Comparison of ENCODE assay signal across 7 mouse cellular contexts in genomic region chr12:53248796-53249195, GRCm38 (mm10). TPM values are rescaled to one million over a fixed set of nuclear protein-coding genes. Genes with fewer than 3 reads are reported as not detected.
DNase-seq lines count a peak whose midpoint lies in the region; ATAC-seq and TF ChIP-seq lines count a peak whose summit lies in the region.

No protein-coding gene starts in this region.

- peak overlapping the region; percentile 88 for H3K27ac ChIP-seq in layer of hippocampus, adult 2 months
- H3K27ac ChIP-seq in forebrain, embryonic 16.5 days (ENCODE audit: low read length), result peak overlapping the region; percentile 85
- no peak overlapping the region for H3K27ac ChIP-seq in liver, embryonic 13.5 days

- no peak for DNase-seq in layer of hippocampus, adult 2 months (ENCODE audit: low spot score in 2 of 2)
- no peak for DNase-seq in layer of hippocampus, adult 11-12 months (ENCODE audit: low spot score)
- DNase-seq in cerebellum, postnatal 14 days, result peak; percentile 15 to 16
- DNase-seq in liver, embryonic 13.5 days, result no peak
- peak; percentile 40 for DNase-seq in testis, postnatal 10 days (ENCODE audit: low spot score)

- no peak for ATAC-seq in forebrain, embryonic 16.5 days
- ATAC-seq in liver, embryonic 13.5 days (ENCODE audit: low read depth), result no peak
- ATAC-seq in erythroblast, adult 5-6 weeks (replicated peaks; ENCODE audit: low FRiP score, poor library complexity, severe bottlenecking), result no peak

- TF ChIP-seq CTCF in layer of hippocampus, adult 2 months (conservative IDR thresholded peaks at IDR 0.05), result no peak

- H3K36me3 ChIP-seq in forebrain, embryonic 16.5 days (ENCODE audit: control insufficient read depth, insufficient read depth), result no peaks in the 10 kb centered on the region
- no peaks in the 10 kb centered on the region for H3K36me3 ChIP-seq in liver, embryonic 13.5 days

- H3K9me3 ChIP-seq in forebrain, embryonic 16.5 days (ENCODE audit: control insufficient read depth, low read length), result no peaks in the 10 kb centered on the region
- H3K9me3 ChIP-seq in liver, embryonic 13.5 days (replicated peaks), result no peaks in the 10 kb centered on the region

- H3K4me1 ChIP-seq in forebrain, embryonic 16.5 days (replicated peaks; ENCODE audit: control insufficient read depth, insufficient read depth, low read length), result peaks cover 36% of the 10 kb centered on the region
- no peaks in the 10 kb centered on the region for H3K4me1 ChIP-seq in liver, embryonic 13.5 days (replicated peaks)

- peak overlapping the region; percentile 95 for H3K4me2 ChIP-seq in forebrain, embryonic 16.5 days (ENCODE audit: low read length)
- H3K4me2 ChIP-seq in liver, embryonic 13.5 days, result peak overlapping the region; percentile 50

- peak overlapping the region; percentile 57 for H3K4me3 ChIP-seq in layer of hippocampus, adult 2 months
- H3K4me3 ChIP-seq in forebrain, embryonic 16.5 days (replicated peaks; ENCODE audit: low read length), result peak overlapping the region; percentile 84
- H3K4me3 ChIP-seq in liver, embryonic 13.5 days (replicated peaks), result peak overlapping the region; percentile 43

- under 1% methylated on average over 15 of the region's 15 CpGs for WGBS in forebrain, embryonic 16.5 days
- WGBS in liver, embryonic 13.5 days (ENCODE audit: insufficient replicate concordance), result 1% methylated on average over 15 of the region's 15 CpGs

- no peaks in the 10 kb centered on the region for H3K27me3 ChIP-seq in forebrain, embryonic 16.5 days (replicated peaks; ENCODE audit: control insufficient read depth, insufficient read depth, low read length)
- peaks cover 91% of the 10 kb centered on the region for H3K27me3 ChIP-seq in liver, embryonic 13.5 days

- H3K9ac ChIP-seq in forebrain, embryonic 16.5 days (replicated peaks; ENCODE audit: low read depth, low read length), result peak overlapping the region; percentile 82
- H3K9ac ChIP-seq in liver, embryonic 13.5 days, result no peak overlapping the region

RNA-seq across cellular contexts. Expression of gene Npas3, which starts 0.3 kb away (rescaled TPM):
- 10 to 100 TPM; 22.9 to 29.1 TPM for total RNA-seq in layer of hippocampus, adult 2 months (2021)
- polyA plus RNA-seq in forebrain, embryonic 16.5 days (2015; fragmentation: Nextera tagmentation; extraction: Ambion mirVana), result 17.7 and 17.9 TPM in 2 replicates
- 0.15 and 0.16 TPM in 2 replicates for polyA plus RNA-seq in liver, embryonic 13.5 days (2015; fragmentation: Nextera tagmentation; extraction: Ambion mirVana)
- total RNA-seq in erythroblast, adult 5-6 weeks (2015; ENCODE audit: low replicate concordance), result not detected in 2 replicates
- total RNA-seq in erythroblast, adult 5-6 weeks (2017; ENCODE audit: low replicate concordance), result not detected in 2 replicates

Comparison
In these comparisons a context has a peak if more than half of its experiments do, and no peak if none do; other contexts are left out.
1. DNase-seq: peak in cerebellum, postnatal 14 days (2 of 2) and testis, postnatal 10 days (single experiment); none in layer of hippocampus, adult 2 months (0 of 2), layer of hippocampus, adult 11-12 months (single experiment) and liver, embryonic 13.5 days (single experiment).
2. RNA of gene Npas3, which starts 0.3 kb away (total RNA-seq): 22.9 to 29.1 TPM in layer of hippocampus, adult 2 months; not detected in erythroblast, adult 5-6 weeks; every median in the first group is over 10 times any median in the second.
3. Peak in every context shown above with its lines, with median percentiles within 50 percentile points of each other: H3K4me3 ChIP-seq.